21 mouse cellular contexts compared by ENCODE assay signal in the genomic region with DNA sequence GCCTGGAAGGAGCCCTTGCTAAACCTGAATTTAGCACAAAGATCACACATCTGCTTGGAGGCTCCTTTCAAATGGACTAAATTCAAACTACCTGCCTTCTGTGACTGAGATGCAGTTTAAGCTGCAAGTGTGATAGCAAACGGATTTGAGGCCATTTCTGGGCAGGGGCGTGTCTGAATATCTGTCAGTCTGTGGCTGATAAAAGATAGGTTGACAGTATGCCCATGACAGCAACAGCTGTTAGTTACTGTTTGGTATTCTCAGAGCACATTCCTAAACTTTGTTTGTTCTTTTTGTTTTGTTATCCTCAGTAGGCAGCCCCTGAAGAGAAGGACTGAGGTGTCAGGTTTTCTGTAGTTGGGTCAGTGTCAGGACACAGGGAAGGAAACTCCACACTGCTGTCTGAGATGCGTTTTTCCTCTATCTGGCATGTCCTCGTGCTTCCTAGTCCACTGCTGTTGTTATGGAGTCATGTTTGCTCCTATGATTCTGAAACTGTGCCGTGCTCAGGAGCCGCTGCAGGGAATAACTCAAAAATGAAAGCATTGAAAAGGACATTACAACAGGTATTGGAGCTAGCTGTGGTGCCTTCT.
DNase-seq lines count a peak whose midpoint lies in the region; ATAC-seq and TF ChIP-seq lines count a peak whose summit lies in the region.
"Had no signal": no experiment of that assay in that cellular context is flagged by ENCODE, and none has a peak within 500 bp of the region (broad histone marks: within the 10 kb centered on the region; RNA-seq: fewer than 3 reads in every experiment).

No protein-coding gene starts in this region.

- peak; percentile 45 for ATAC-seq in G1E (ENCODE audit: extremely low read depth, insufficient number of reproducible peaks, low FRiP score, poor library complexity, severe bottlenecking)
- ATAC-seq in heart, embryonic 15.5 days (replicated peaks; ENCODE audit: insufficient number of reproducible peaks, insufficient read depth, low FRiP score, low read depth) = no peak
- peak; percentile 51; the same call in 1 of the 2 replicates for ATAC-seq in liver, embryonic 14.5 days (ENCODE audit: insufficient read depth)
- no peak for ATAC-seq in kidney, embryonic 16.5 days (ENCODE audit: low FRiP score, low TSS enrichment)
- ATAC-seq: inflammation-experienced regulatory T-cells, adult 6 months had no signal

- H3K27me3 ChIP-seq in G1E (ENCODE audit: insufficient read depth, low read length) = no peaks in the 10 kb centered on the region
- no peaks in the 10 kb centered on the region for H3K27me3 ChIP-seq in heart, embryonic 15.5 days
- no peaks in the 10 kb centered on the region for H3K27me3 ChIP-seq in liver, embryonic 14.5 days (ENCODE audit: control insufficient read depth, insufficient read depth, low read length)
- H3K27me3 ChIP-seq in kidney, embryonic 16.5 days (ENCODE audit: insufficient read depth, low read length) = no peaks in the 10 kb centered on the region
- H3K27me3 ChIP-seq: embryonic facial prominence, embryonic 15.5 days; limb, embryonic 15.5 days; neural tube, embryonic 12.5 days had no signal

- peak; percentile 62 for TF ChIP-seq EP300 in liver, embryonic 14.5 days (IDR thresholded peaks at IDR 0.05; ENCODE audit: low read depth)

- peak; percentile 82 for DNase-seq in heart, adult 11 months
- no peak for DNase-seq in heart, adult 9 months (ENCODE audit: low spot score in 2 of 2)
- DNase-seq in G1E (ENCODE audit: low spot score) = peak; percentile 41
- DNase-seq in liver, embryonic 14.5 days (ENCODE audit: low read depth in 3 of 3, low spot score in 3 of 3) = peak in 2 of 3 experiments; percentile 45
- DNase-seq in left cerebral cortex, postnatal 4 days = no peak
- DNase-seq in retina, embryonic 14.5 days (ENCODE audit: low spot score) = no peak
- DNase-seq: adrenal gland, postnatal 14 days; cerebellum, adult 2 months; gastrocnemius, postnatal 14 days; kidney, adult 9 months; layer of hippocampus, adult 9-11 months; lung, postnatal 10 days; right cerebral cortex, postnatal 25 days had no signal

- 49% methylated on average over 6 of the region's 6 CpGs for WGBS in heart, embryonic 15.5 days
- 53% methylated on average over 6 of the region's 6 CpGs for WGBS in liver, embryonic 14.5 days (ENCODE audit: insufficient replicate concordance)
- WGBS in kidney, embryonic 16.5 days = 73% methylated on average over 6 of the region's 6 CpGs

- peak overlapping the region; percentile 69 for H3K9ac ChIP-seq in heart, embryonic 15.5 days
- H3K9ac ChIP-seq in liver, embryonic 14.5 days (replicated peaks) = no peak overlapping the region; the same call in 1 of the 2 replicates
- no peak overlapping the region for H3K9ac ChIP-seq in kidney, embryonic 16.5 days (replicated peaks; ENCODE audit: low read length)
- H3K9ac ChIP-seq: embryonic facial prominence, embryonic 15.5 days; limb, embryonic 15.5 days; neural tube, embryonic 12.5 days had no signal

- H3K4me3 ChIP-seq in G1E (ENCODE audit: low read depth, low read length) = peak overlapping the region; percentile 24; the same call in 1 of the 2 replicates
- H3K4me3 ChIP-seq in heart, embryonic 15.5 days = peak overlapping the region; percentile 58
- H3K4me3 ChIP-seq in liver, embryonic 14.5 days (ENCODE audit: insufficient read depth in 1 of 2, low read depth in 2 of 2, low read length in 2 of 2) = no peak overlapping the region
- no peak overlapping the region for H3K4me3 ChIP-seq in kidney, embryonic 16.5 days (ENCODE audit: low read length)
- H3K4me3 ChIP-seq: embryonic facial prominence, embryonic 15.5 days; hindbrain, embryonic 10.5 days; limb, embryonic 15.5 days; midbrain, embryonic 10.5 days; neural tube, embryonic 12.5 days had no signal

- H3K4me1 ChIP-seq in G1E (ENCODE audit: insufficient read depth, low read depth, low read length) = peaks cover 70% of the 10 kb centered on the region
- peaks cover 37% of the 10 kb centered on the region for H3K4me1 ChIP-seq in heart, embryonic 15.5 days (replicated peaks)
- H3K4me1 ChIP-seq in liver, embryonic 14.5 days (replicated peaks; ENCODE audit: control insufficient read depth in 2 of 2, insufficient read depth in 2 of 2, low read length in 1 of 2) = peaks cover 41 to 45% of the 10 kb centered on the region in 2 experiments
- H3K4me1 ChIP-seq in kidney, embryonic 16.5 days (ENCODE audit: insufficient read depth, low read length) = peaks cover 6% of the 10 kb centered on the region; the same call in 1 of the 2 replicates
- H3K4me1 ChIP-seq: embryonic facial prominence, embryonic 15.5 days; limb, embryonic 15.5 days had no signal

- TF ChIP-seq CTCF in G1E (IDR thresholded peaks at IDR 0.05; ENCODE audit: low read depth, low read length) = no peak
- no peak for TF ChIP-seq CTCF in liver, embryonic 14.5 days (IDR thresholded peaks at IDR 0.05; ENCODE audit: low read depth)

- peak overlapping the region; percentile 59 for H3K4me2 ChIP-seq in heart, embryonic 15.5 days
- H3K4me2 ChIP-seq in liver, embryonic 14.5 days (ENCODE audit: low read depth) = peak overlapping the region; percentile 43
- H3K4me2 ChIP-seq in kidney, embryonic 16.5 days (replicated peaks; ENCODE audit: low read depth, low read length) = no peak overlapping the region
- H3K4me2 ChIP-seq: embryonic facial prominence, embryonic 15.5 days; limb, embryonic 15.5 days; neural tube, embryonic 12.5 days had no signal

- peak overlapping the region; percentile 95 for H3K27ac ChIP-seq in heart, embryonic 15.5 days
- H3K27ac ChIP-seq in liver, embryonic 14.5 days = peak overlapping the region; percentile 20
- no peak overlapping the region for H3K27ac ChIP-seq in kidney, embryonic 16.5 days (ENCODE audit: low read length)
- H3K27ac ChIP-seq: embryonic facial prominence, embryonic 15.5 days; hindbrain, embryonic 10.5 days; limb, embryonic 15.5 days; midbrain, embryonic 10.5 days; neural tube, embryonic 12.5 days had no signal

- peaks cover 39% of the 10 kb centered on the region for H3K36me3 ChIP-seq in G1E (replicated peaks)
- no peaks in the 10 kb centered on the region for H3K36me3 ChIP-seq in heart, embryonic 15.5 days
- H3K36me3 ChIP-seq in liver, embryonic 14.5 days (replicated peaks; ENCODE audit: control insufficient read depth, insufficient read depth, low read depth) = no peaks in the 10 kb centered on the region
- peaks cover 13% of the 10 kb centered on the region; the same call in 1 of the 2 replicates for H3K36me3 ChIP-seq in kidney, embryonic 16.5 days (ENCODE audit: insufficient read depth, low read length)
- H3K36me3 ChIP-seq: embryonic facial prominence, embryonic 15.5 days had no signal

- H3K9me3 ChIP-seq in G1E (replicated peaks) = no peaks in the 10 kb centered on the region
- H3K9me3 ChIP-seq in heart, embryonic 15.5 days (replicated peaks) = no peaks in the 10 kb centered on the region
- H3K9me3 ChIP-seq in liver, embryonic 14.5 days (ENCODE audit: control insufficient read depth, low read length) = no peaks in the 10 kb centered on the region
- no peaks in the 10 kb centered on the region for H3K9me3 ChIP-seq in kidney, embryonic 16.5 days (ENCODE audit: low read length)
- H3K9me3 ChIP-seq: embryonic facial prominence, embryonic 15.5 days; hindbrain, embryonic 10.5 days; limb, embryonic 15.5 days; midbrain, embryonic 10.5 days; neural tube, embryonic 12.5 days had no signal

- intact Hi-C loops in left cerebral cortex, postnatal 4 days (cut with DNase I) = no loop called here

Comparison
In these comparisons a context has a peak if more than half of its experiments do, and no peak if none do; other contexts are left out.
1. DNase-seq: peak in heart, adult 11 months (single experiment), G1E (single experiment) and liver, embryonic 14.5 days (2 of 3); none in heart, adult 9 months (0 of 2), left cerebral cortex, postnatal 4 days (single experiment) and retina, embryonic 14.5 days (single experiment).
2. ATAC-seq: peak in G1E (single experiment) and liver, embryonic 14.5 days (single experiment); none in heart, embryonic 15.5 days (single experiment) and kidney, embryonic 16.5 days (single experiment).
3. H3K4me3 ChIP-seq: peak in G1E (single experiment) and heart, embryonic 15.5 days (single experiment); none in liver, embryonic 14.5 days (0 of 2) and kidney, embryonic 16.5 days (single experiment).